Mouse (Mus musculus) hindbrain, postnatal 0 days (tissue): ENCODE data around the gene Odf2l. TPM values are rescaled to one million over a fixed set of nuclear protein-coding genes. Genes with fewer than 3 reads are reported as not detected.

Experiments used
- ATAC-seq: fragments of 200-750 bp; cut with Nextera tagmentation; 2 replicates; pipeline ENCODE4 v1.8.0; 2017; ENCODE audit warnings: mild to moderate bottlenecking, moderate TSS enrichment, moderate library complexity
- DNase-seq: peaks from one replicate; pipeline ENCODE4 v3.0.0-alpha.2; 2015; ENCODE audit warnings: low spot score
- H3K27ac ChIP-seq: fragments of 300-500 bp; sonication (generic); 2 replicates; pipeline ENCODE4 v1.5.1; 2014; ENCODE audit warnings: mild to moderate bottlenecking
- H3K27me3 ChIP-seq: fragments of 300-500 bp; sonication (generic); 2 replicates; pipeline ENCODE4 v1.6.1; 2014; ENCODE audit warnings: low read length, mixed read lengths; ENCODE audit not compliant: insufficient read depth
- H3K36me3 ChIP-seq: fragments of 300-500 bp; sonication (generic); 2 replicates; pipeline ENCODE4 v1.6.1; 2014; ENCODE audit warnings: low read length, mixed read lengths; ENCODE audit not compliant: insufficient read depth
- H3K4me1 ChIP-seq: fragments of 300-500 bp; sonication (generic); 2 replicates; pipeline ENCODE4 v1.6.1; 2014; ENCODE audit warnings: antibody characterized with exemption, low read length, mixed read lengths; ENCODE audit not compliant: insufficient read depth
- H3K4me2 ChIP-seq: fragments of 300-500 bp; sonication (generic); 2 replicates; pipeline ENCODE4 v1.6.1; 2014; ENCODE audit warnings: low read depth, mild to moderate bottlenecking, low read length, moderate library complexity, mixed read lengths
- H3K4me3 ChIP-seq: fragments of 300-500 bp; sonication (generic); 2 replicates; pipeline ENCODE4 v1.5.1; 2014; ENCODE audit warnings: low read length
- H3K9ac ChIP-seq: fragments of 300-500 bp; sonication (generic); replicated peaks from 2 replicates; pipeline ENCODE4 v1.6.1; 2014; ENCODE audit warnings: mild to moderate bottlenecking, low read length, moderate library complexity, mixed read lengths
- H3K9me3 ChIP-seq: fragments of 300-500 bp; sonication (generic); 2 replicates; pipeline ENCODE4 v1.6.1; 2016; ENCODE audit warnings: low read length, mixed read lengths
- CTCF ChIP-seq: IDR thresholded peaks from 2 replicates; pipeline ENCODE4 v1.5.1; 2016; ENCODE audit warnings: antibody characterized with exemption, control low read depth, low read depth
- WGBS: fragments of 180-500 bp; shearing (Covaris S2); extraction: QIAGEN DNeasy Blood & Tissue Kit; methylation state at CpG from one replicate; pipeline ENCODE4 v1.1.7; 2014; 5-methylcytosine and 5-hydroxymethylcytosine counted together
- polyA plus RNA-seq: library from polyadenylated mRNA; unstranded; fragments of >200 nt; fragmentation: Nextera tagmentation; extraction: Ambion mirVana; gene quantifications from 2 replicates; pipeline ENCODE4 v1.2.1, GENCODE M21; 2015
- total RNA-seq: library from RNA; depleted of rRNA; stranded (reverse); fragments of >200 nt; gene quantifications from 2 replicates; pipeline ENCODE4 v1.2.3, GENCODE M21; 2014

The Odf2l gene
- total and polyA plus RNA-seq, 2 experiments from 2014 or later, result 7.8 to 9.7 TPM

GRCm38 (mm10) chr3:145170028-145170427 is 51.6 kb downstream of the Odf2l start:
- Histone ChIP-seq H3K9ac (no peak overlapping the region), H3K4me3 (no peak overlapping the region), H3K4me1 (no peaks in the 10 kb centered on the region), H3K27ac (no peak overlapping the region), H3K36me3 (no peaks in the 10 kb centered on the region), H3K27me3 (no peaks in the 10 kb centered on the region), H3K4me2 (no peak overlapping the region), H3K9me3 (no peaks in the 10 kb centered on the region)
- DNase-seq (no peak), ATAC-seq (no peak)
- TF ChIP-seq CTCF, result no peak
- WGBS, result 88% methylated on average over 4 of the region's 4 CpGs

GRCm38 (mm10) chr3:145170604-145171389 is 52.4 kb downstream of the Odf2l start:
- ATAC-seq, result no peak
- WGBS, result 85% methylated on average over 6 of the region's 6 CpGs

GRCm38 (mm10) chr3:145171390-145172060 is 53.1 kb downstream of the Odf2l start:
- H3K9ac ChIP-seq, result no peak overlapping the region
- no peak for ATAC-seq
- WGBS, result 78% methylated on average over 4 of the region's 4 CpGs
- H3K27ac ChIP-seq, result no peak overlapping the region
- H3K4me2 ChIP-seq, result no peak overlapping the region
- DNase-seq, result no peak
- H3K4me1 ChIP-seq, result no peaks in the 10 kb centered on the region
- TF ChIP-seq CTCF, result no peak
- no peaks in the 10 kb centered on the region for H3K27me3 ChIP-seq
- H3K4me3 ChIP-seq, result no peak overlapping the region
- H3K36me3 ChIP-seq, result no peaks in the 10 kb centered on the region
- H3K9me3 ChIP-seq, result no peaks in the 10 kb centered on the region

More at GRCm38 (mm10) chr3:145170604-145171389, 52.4 kb downstream of the Odf2l start:
- TF ChIP-seq CTCF, result no peak
- H3K27ac ChIP-seq, result no peak overlapping the region
- no peaks in the 10 kb centered on the region for H3K27me3 ChIP-seq
- H3K36me3 ChIP-seq, result no peaks in the 10 kb centered on the region
- H3K9ac ChIP-seq, result no peak overlapping the region
- DNase-seq, result no peak
- no peak overlapping the region for H3K4me2 ChIP-seq
- H3K9me3 ChIP-seq, result no peaks in the 10 kb centered on the region
- H3K4me3 ChIP-seq, result no peak overlapping the region
- H3K4me1 ChIP-seq, result no peaks in the 10 kb centered on the region

DNA sequence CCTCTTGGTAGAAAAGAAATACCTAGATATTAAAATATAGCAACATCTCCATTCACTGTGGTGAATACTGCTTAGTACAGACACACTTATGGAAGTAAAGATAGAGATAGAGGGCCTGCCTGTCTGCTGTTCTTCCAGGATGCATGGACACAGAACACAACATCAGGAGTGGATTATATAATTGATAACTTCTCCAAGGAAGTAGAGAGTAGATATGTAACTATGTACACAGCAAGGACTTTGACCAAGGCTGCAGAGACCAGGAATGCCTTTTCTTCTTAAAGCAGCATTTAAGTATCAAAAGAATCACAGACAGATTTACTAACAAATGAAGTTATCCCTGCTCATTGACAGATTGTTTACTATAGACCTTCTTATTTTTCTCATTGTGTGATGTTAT is 66.3 kb downstream of the Odf2l start:
- Histone ChIP-seq H3K4me3 (no peak overlapping the region), H3K9ac (no peak overlapping the region), H3K9me3 (no peaks in the 10 kb centered on the region), H3K36me3 (no peaks in the 10 kb centered on the region), H3K27me3 (no peaks in the 10 kb centered on the region), H3K27ac (no peak overlapping the region), H3K4me1 (no peaks in the 10 kb centered on the region), H3K4me2 (no peak overlapping the region)
- no peak for ATAC-seq
- no peak for DNase-seq
- TF ChIP-seq CTCF, result no peak

DNA sequence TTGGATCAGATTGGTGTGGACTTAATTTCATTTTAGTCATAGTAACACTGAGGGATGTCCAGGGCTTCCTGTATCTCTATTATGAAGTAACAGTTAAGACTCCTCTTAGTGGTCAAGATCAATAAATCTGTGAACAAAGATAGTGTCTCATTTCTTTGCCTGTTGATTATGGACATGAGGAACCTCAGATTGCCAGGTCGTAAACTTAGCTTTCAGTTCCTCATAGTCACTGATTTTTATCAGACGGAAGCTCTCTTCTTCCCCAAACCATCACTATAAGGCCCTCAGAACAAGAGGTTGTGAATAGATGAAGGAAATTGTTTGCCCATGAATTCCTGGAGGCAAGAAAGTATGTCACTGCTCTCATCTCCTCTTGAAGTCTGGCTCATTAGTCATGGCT is 73.6 kb downstream of the Odf2l start:
- DNase-seq (no peak), ATAC-seq (no peak)
- no peak overlapping the region for H3K27ac ChIP-seq
- no peak for TF ChIP-seq CTCF
- H3K36me3 ChIP-seq, result no peaks in the 10 kb centered on the region
- no peak overlapping the region for H3K9ac ChIP-seq
- H3K4me1 ChIP-seq, result no peaks in the 10 kb centered on the region
- H3K9me3 ChIP-seq, result no peaks in the 10 kb centered on the region
- WGBS, result 91% methylated on average over 2 of the region's 2 CpGs
- no peak overlapping the region for H3K4me3 ChIP-seq
- H3K27me3 ChIP-seq, result no peaks in the 10 kb centered on the region
- no peak overlapping the region for H3K4me2 ChIP-seq

DNA sequence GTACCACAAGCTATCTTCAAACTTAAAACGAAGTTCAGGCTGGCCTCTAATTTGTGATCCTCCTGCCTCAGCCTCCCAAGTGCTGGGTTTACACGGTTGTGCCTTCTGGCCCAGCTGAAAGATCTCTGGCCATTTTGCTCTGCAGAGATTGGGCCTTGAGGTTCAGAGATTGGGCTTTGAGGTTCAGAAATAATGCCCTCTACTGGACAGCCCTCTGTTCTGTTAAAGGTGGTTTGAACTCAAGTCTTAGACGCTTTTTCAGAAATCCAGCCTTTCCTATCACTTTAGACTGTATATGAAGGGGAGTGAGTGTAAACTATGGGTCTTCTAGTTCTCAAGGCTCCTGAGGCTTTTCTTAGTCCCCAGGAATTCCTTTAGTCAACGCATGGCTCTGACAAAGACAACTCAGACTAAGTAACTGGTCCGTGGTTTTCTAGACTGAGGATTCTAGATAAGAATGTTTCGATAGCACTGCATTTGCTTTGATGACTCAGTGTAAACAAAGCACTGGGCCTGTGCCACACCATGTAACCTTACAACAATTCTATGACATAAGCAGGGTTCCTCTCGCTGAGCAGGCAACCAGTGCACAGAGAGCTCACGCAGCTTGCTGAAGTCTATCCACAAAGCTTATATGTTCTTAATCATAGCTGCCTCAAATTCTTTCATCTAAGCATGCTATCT is 77.0 kb downstream of the Odf2l start:
- no peaks in the 10 kb centered on the region for H3K27me3 ChIP-seq
- TF ChIP-seq CTCF, result no peak
- ATAC-seq (no peak), DNase-seq (no peak)
- H3K9ac ChIP-seq, result no peak overlapping the region
- WGBS, result 83% methylated on average over 8 of the region's 8 CpGs
- H3K36me3 ChIP-seq, result no peaks in the 10 kb centered on the region
- no peak overlapping the region for H3K4me2 ChIP-seq
- no peaks in the 10 kb centered on the region for H3K9me3 ChIP-seq
- H3K4me1 ChIP-seq, result no peaks in the 10 kb centered on the region
- H3K27ac ChIP-seq, result no peak overlapping the region
- no peak overlapping the region for H3K4me3 ChIP-seq
